Mouse (Mus musculus): ENCODE results near the gene Lats1. TPM values are rescaled to one million over a fixed set of nuclear protein-coding genes. Genes with fewer than 3 reads are reported as not detected.
"Not testable (repeated sequence)": the region's sequence is repeated elsewhere in the genome, so short reads cannot be mapped to it uniquely, and the experiment has no call there.

Lats1 gene
- total RNA-seq, 2 experiments from 2014 or later, result 10.4 to 18.0 TPM

DNA sequence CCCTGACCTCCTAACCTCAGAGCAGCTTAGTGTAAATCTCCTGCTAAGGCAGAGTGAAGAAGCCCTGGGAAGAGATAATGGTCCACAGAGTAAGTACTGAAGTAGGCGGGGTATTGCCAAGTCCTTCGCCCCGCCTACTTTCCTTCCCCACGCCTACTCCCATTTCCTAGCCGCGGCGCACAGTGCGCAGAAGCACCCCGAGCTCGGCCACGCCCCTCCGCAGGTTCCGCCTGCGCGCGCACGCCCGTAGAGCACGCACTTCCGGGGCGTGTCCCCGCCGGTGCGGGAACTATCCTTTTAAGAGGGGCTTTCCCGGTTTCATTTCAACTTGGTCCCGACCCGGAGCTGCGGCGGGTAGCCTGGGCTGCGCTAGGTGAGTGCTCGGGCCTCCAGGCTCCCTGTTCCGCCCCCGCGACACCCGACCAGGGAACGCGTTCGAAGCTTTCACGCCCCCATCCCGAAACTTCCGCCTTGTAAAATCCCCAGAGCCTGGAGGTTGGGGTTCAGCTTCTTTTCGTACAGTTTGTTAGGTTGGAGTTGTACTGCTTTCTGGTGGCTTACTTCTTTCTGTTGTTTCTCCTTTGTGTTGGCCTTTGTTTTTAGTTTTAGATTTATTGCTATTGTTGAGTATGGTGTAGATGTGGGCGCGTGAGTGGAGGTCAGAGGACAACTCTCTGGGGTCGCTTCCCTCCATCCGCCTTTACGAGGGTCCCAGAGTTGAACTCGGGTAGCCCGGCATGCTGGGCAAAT is 44.9 kb downstream of the Lats1 start, which contains the start of gene Katna1:
Gene Katna1, plus strand, starts transcription at position 250 of the 750 bp plus-strand sequence.
- peak; percentile 98 for ATAC-seq (replicated peaks; ENCODE audit: low FRiP score, poor library complexity, severe bottlenecking)

- peak; percentile 35 for ATAC-seq (replicated peaks; ENCODE audit: low FRiP score, poor library complexity, severe bottlenecking)
Measured at GRCm38 (mm10) chr10:7726501-7726812, 45.4 kb downstream of the Lats1 start.

DNA sequence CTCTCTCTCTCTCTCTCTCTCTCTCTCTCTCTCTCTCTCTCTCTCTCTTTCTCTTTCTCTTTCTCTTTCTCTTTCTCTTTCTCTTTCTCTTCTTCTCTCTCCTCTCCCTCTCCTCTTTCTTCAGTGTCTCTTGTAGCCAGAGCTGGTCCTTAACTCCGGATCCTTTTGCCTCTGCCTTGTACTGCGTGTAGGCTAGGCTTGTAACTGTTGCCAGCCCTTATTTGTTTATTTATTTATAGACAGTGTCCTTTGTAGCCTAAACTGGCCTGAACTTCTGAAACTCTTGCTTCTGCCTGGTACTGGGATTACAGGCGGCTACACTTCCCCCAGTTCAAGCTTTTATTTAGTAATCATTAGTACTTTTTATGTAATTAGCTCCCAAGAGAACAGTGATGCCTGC is 46.0 kb downstream of the Lats1 start:
- ATAC-seq (replicated peaks; ENCODE audit: low FRiP score, poor library complexity, severe bottlenecking), result no peak

DNA sequence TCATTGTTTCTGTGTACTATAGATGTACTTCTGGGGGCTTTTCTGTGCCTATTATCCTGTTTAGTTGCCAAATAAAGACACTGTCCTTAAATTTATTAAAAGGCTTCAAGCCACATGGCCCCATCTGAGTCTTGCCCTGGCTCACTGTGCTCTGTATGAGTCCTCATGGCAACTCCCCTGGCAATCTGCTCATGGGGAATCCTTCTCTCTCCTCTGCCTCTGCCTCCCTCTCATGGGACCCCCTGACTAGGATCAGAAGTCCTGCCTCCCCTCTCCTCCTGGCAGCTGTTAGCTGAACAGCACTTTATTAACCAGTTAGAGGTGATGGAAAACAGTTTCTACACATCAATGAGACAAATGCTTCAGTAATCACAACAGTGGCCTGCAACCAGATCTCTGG is 50.6 kb downstream of the Lats1 start:
- ATAC-seq (replicated peaks; ENCODE audit: low FRiP score, poor library complexity, severe bottlenecking), result no peak

DNA sequence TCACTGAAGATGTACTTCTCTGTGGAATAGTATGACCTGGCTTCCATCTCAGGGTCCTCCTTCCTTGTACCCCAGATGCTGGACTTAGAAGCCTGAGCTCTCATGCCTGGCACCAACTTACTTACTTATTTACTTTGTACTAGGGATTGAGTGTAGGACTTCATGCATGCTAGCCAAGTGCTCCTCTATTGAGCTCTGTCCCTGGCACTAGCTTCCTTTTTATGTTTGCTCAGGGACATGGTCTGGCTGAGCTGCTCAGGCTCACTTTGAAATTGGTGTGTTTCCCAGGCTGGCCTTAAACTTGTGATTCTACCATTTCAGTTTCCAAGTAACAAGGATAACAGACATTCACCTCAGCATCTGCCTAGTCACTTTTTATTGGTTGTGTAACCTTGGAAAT is 56.1 kb downstream of the Lats1 start:
- ATAC-seq (replicated peaks; ENCODE audit: low FRiP score, poor library complexity, severe bottlenecking), result no peak

- ATAC-seq (replicated peaks; ENCODE audit: low FRiP score, poor library complexity, severe bottlenecking), result peak; percentile 59
Measured at GRCm38 (mm10) chr10:7737914-7738313, 56.9 kb downstream of the Lats1 start.

GRCm38 (mm10) chr10:7745528-7745927 is 64.5 kb downstream of the Lats1 start:
- ATAC-seq (replicated peaks; ENCODE audit: low FRiP score, poor library complexity, severe bottlenecking), result not testable (repeated sequence)

- ATAC-seq (replicated peaks; ENCODE audit: low FRiP score, poor library complexity, severe bottlenecking), result no peak
Measured at GRCm38 (mm10) chr10:7748752-7749151, 67.7 kb downstream of the Lats1 start.

DNA sequence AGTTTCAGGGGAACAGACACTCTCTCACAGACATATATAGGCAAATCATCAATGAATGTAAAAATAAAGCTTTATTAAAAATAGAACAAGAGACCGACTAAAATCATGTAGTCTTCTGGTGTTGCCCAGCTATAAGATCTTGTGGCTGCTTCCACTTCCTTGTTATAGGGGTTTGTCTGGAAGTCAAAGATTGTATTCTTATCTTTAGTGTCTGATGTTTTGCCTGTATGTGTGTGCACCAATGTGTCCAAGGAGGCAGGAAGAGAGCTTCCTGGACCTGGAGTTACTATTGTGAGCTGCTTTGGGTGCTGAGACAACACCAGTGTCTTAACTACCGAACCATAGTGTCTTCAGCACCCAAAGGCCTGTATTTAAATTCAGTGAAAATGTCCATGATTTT is 76.5 kb downstream of the Lats1 start:
- ATAC-seq (replicated peaks; ENCODE audit: low FRiP score, poor library complexity, severe bottlenecking), result no peak

Other genes with a start within 250 kb of the Lats1 start
- 4.6 and 11.9 TPM in 2 replicates for gene Ulbp1, start 207.6 kb upstream of the Lats1 start, total RNA-seq (2015; ENCODE audit: low replicate concordance)
- 11.6 and 15.4 TPM in 2 replicates for gene Ulbp1, start 207.6 kb upstream of the Lats1 start, total RNA-seq (2017; ENCODE audit: low replicate concordance)
- gene Lrp11, start 91.4 kb upstream of the Lats1 start, total RNA-seq (2015; ENCODE audit: low replicate concordance), result not detected in 2 replicates
- not detected in 2 replicates for gene Lrp11, start 91.4 kb upstream of the Lats1 start, total RNA-seq (2017; ENCODE audit: low replicate concordance)
- 12.6 and 20.5 TPM in 2 replicates for gene Nup43, start 13.7 kb upstream of the Lats1 start, total RNA-seq (2015; ENCODE audit: low replicate concordance)
- gene Nup43, start 13.7 kb upstream of the Lats1 start, total RNA-seq (2017; ENCODE audit: low replicate concordance), result 7.9 and 10.9 TPM in 2 replicates
- gene Pcmt1, start 78 bp upstream of the Lats1 start, total RNA-seq (2015; ENCODE audit: low replicate concordance), result 136 and 147 TPM in 2 replicates
- gene Pcmt1, start 78 bp upstream of the Lats1 start, total RNA-seq (2017; ENCODE audit: low replicate concordance), result 116 and 188 TPM in 2 replicates
- 44.9 and 66.7 TPM in 2 replicates for gene Katna1, start 44.8 kb downstream of the Lats1 start, total RNA-seq (2015; ENCODE audit: low replicate concordance)
- 59.5 and 67.9 TPM in 2 replicates for gene Katna1, start 44.8 kb downstream of the Lats1 start, total RNA-seq (2017; ENCODE audit: low replicate concordance)
- 37.5 and 85.5 TPM in 2 replicates for gene Ginm1, start 111.6 kb downstream of the Lats1 start, total RNA-seq (2015; ENCODE audit: low replicate concordance)
- 54.2 and 67.4 TPM in 2 replicates for gene Ginm1, start 111.6 kb downstream of the Lats1 start, total RNA-seq (2017; ENCODE audit: low replicate concordance)
- gene Ppil4, start 111.7 kb downstream of the Lats1 start, total RNA-seq (2015; ENCODE audit: low replicate concordance), result 35.7 and 36.0 TPM in 2 replicates
- 66.4 and 88.2 TPM in 2 replicates for gene Ppil4, start 111.7 kb downstream of the Lats1 start, total RNA-seq (2017; ENCODE audit: low replicate concordance)
- 0.36 and 0.84 TPM in 2 replicates for gene Zc3h12d, start 151.3 kb downstream of the Lats1 start, total RNA-seq (2015; ENCODE audit: low replicate concordance)
- 0.38 and 0.90 TPM in 2 replicates for gene Zc3h12d, start 151.3 kb downstream of the Lats1 start, total RNA-seq (2017; ENCODE audit: low replicate concordance)

All from erythroid progenitor cell, adult 5-6 weeks (primary cell).